Mouse (Mus musculus) fat pad, adult 2 months (tissue): ENCODE data around the gene Gtf3c5.

Experiments
- DNase-seq: peaks from one replicate; pipeline ENCODE4 v3.0.0-alpha.2; 2011; ENCODE audit warnings: low read depth, low spot score; ENCODE audit errors: extremely low read depth

The Gtf3c5 gene

DNA sequence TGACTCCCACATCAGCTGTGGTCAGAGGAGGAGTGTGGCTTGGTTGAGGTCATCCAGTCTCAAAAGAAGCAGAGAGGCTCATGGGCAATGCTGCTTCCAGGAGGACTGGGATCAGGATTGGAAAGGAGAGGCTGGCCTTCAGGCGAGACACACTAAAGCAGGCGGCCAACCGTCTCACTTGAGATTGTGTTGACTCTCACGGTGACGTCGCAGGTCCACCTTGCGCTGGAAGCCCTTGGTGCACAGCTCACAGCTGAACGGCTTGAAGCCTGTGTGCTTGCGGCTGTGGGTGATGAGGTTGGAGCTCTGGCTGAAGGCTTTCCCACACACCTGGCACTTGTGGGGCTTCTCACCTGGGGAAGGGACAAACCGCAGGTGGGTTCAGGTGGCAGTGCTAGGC, 26.3 kb upstream of the Gtf3c5 start:
- no peak for DNase-seq

DNA sequence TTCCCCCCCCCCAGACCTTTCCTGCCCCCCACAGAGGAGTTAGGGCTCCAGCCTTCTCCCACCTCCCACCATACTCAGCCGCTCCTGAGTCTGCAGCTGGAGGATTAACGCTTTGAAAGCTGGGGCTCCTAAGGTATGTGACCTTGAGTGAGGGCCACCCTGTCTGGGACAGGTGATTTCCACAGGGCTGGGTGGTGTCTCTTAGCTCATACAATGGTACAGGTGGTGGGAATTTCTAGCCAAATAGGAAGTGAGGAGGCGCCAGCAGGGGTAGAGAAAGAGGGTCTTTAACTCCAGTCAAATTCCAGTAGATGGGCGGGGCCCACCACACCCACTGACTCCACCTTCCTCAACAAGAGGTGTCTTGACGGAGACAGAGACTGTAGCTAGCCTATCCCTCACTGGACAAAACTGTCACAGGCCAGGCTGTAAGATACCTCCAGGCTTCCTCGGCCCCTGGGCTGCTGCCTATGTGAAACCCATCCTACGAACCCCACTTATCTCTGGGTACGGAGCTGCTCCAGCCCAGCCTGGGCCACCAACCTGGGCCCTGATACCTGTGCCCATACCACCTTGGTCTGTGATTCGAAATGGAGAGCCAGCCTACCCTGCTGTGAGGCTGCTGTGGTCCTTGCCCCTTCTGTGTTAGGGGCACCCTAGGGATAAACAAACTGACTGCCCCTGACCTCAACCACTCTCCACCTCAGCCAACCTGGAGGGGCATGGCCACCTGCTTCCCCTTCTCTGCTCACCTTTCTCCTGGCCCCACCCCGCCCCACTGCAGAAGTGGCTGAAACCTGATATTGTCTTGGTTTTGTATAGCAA, 24.0 kb upstream of the Gtf3c5 start:
- DNase-seq, result no peak

DNA sequence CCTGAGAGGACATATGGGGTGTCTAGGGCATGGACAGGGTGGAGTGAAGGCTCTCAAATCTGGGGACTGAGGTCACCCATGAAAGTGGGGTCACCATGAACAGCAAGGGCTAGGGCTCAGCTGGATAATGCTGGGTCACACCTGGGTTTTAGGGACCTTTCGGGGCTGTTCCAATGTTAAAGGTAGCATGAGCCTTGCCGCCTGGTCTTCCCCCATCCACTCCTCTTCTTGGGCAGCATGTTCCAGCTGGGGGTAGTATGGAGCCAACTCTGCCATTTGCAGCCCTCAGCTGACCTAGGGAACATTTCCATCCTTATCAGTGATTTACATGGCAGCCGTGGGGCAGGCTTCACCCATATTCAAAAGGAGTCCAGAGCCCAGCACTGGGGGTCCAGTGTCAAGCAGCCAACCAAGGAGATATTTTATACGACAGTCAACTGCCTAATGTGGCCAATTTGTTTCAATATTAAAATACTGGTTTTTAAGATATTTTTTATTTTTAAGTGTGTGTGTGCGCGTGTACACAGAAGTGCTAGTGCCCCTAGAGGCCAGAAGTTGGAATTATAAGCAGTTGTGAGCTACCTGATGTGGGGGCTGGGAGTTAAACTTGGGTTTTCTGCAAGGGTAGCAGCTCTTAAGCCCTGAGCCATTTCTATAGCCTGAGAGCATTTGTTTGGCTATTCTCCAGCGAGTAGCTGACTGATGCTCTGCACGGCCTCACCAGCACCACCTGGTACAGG, 23.2 kb upstream of the Gtf3c5 start:
- DNase-seq, result no peak

DNA sequence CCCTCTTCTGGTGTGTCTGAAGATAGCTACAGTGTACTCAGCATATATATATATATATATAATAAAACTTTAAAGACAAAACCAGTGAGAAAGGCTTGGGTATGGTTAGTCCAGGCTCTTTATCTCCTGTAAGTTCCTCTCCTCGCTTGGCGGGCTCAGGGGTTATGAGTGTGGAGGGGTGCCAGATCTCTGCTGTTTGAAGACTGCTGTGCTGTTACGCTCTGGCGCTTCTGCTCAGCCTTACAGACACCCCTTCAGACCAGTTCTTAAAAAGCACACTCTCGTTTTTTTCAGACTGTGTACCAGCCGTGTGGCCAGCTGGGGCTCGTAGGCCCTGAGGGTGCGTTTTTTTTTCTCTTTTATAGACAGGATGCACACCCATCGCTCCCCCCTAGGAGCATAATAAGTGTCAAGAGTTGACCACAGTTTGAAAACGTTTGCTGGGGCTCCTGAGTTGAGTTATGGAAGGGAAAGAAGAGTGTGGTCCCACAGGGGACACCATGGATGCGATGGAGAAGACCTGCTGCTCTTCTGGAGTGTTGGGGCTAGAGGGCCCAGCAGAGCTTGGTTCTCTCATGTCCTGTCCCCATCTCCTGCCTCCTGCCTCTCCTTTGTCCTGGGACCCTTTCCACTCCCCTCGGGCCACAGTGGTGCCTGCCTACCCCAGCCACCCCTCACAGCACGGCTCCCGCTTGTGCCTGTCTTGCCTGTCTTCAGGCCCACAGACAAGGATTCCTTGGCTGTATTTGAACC, 22.4 kb upstream of the Gtf3c5 start:
- DNase-seq, result no peak

DNA sequence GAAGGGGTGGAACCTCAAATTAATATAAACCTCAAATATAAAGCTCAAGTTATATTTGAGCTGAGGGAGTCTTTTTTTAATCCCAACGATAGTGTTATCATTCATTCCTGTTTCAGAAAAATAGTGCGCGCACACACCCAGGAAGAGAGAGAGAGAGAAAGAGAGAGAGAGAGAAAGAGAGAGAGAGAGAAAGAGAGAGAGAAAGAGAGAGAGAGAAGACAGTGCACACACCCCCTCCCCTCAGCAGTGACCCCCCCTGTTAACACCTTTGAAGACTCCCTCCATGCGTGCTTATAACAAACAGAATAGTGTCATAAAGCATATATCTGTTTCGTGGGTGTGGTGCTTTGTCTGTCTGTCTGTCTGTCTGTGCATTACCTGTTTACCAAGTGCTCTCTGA, 20.0 kb upstream of the Gtf3c5 start:
- no peak for DNase-seq

DNA sequence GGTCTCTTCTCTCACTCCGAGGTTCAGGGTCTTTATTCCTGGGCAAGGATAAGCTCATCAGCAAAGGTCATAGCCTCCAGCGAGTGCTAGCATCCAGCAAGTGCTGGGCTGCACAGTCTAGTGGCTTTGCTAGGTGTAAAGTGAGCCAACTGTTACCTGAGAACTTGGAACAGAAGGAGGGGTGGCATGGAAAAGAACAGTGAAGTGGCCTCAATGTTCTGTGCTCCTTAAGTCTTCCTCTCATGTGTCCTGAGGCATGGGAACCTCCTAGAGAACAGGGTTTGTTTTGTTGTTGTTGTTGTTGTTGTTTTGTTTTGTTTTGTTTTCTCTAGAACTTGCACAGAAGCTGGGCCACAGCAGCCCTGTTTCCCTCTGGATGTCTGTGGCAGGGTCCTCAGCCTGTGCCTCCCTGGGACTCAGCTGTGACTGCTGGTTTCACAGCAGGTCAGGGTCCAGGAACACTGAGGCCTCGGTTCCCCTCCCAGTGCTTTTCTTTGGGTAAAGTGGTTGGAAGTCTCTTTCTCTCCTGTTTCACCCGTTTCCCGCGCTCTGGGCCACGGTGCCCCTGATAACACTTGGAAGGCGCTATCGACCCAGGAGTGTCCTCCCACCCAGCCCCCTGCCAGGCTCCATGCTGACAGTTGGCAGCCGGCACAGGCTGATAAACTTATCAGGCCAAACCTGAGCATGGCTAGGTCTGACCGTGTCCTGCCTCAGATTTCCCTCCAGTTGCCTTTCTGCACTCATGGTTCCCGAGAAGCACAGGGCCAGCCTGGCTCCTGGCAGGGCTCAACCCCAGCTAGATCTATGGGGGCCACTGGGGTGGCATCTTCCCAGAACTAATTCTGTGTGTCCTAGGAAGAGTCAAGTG, 18.4 kb upstream of the Gtf3c5 start:
- no peak for DNase-seq

DNA sequence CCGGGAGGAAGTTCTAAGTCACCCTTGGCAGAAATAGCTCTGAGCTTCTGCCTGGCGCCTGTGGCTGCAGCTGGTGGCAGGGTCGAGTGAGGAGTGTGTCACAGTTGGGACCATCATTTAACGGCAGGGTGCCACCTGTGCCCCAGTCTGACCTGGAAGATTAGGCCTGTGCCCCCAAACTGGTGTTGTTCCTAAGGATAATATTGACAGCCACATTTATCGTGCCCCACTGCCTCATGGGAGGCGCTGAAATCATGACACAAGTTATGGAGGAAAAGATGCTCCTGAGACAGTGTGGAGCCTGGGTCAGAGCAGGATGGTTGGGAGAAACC, 16.0 kb upstream of the Gtf3c5 start:
- no peak for DNase-seq

DNA sequence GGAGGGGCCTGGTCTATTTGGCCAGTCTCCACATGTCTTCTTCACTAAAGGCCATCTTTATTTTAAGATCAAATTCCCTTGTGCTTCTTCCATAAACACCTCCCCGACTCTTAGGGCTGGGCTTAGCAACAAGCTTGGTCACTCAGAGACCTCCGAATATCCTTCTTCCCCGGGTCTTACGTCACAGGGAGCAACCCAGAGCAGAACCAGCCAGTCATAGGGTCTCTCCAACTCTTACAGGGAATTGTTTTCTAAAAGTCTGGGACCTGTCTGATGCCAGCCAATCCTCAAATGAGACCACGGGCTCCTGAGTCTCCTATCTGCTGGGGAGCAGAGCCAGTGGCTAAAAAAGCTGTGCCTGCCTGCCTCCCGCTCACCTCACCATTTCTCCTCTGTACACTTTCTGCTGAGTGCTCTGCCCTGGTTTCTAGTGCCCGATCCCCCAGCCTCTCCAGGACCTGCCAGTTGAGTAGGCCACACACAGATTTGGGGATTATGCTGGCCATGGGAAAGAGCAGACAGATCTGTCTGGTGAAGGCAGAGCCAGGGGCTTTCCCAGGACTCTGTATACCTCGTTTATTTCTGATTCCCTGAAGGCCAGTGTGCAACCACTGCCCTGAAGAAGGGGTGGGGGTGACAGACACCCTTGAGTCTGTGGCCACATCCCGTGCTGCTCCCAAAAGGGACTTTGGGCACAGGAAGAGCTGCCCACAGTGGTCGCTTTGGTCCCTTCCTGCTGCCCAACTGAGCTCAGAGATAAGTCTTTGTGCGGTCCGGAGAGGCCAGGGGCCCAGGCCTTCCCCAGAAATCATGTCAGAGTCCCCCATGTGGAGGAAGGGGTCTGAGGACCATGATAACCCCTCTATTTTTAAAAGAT, 15.4 kb upstream of the Gtf3c5 start:
- no peak for DNase-seq

DNA sequence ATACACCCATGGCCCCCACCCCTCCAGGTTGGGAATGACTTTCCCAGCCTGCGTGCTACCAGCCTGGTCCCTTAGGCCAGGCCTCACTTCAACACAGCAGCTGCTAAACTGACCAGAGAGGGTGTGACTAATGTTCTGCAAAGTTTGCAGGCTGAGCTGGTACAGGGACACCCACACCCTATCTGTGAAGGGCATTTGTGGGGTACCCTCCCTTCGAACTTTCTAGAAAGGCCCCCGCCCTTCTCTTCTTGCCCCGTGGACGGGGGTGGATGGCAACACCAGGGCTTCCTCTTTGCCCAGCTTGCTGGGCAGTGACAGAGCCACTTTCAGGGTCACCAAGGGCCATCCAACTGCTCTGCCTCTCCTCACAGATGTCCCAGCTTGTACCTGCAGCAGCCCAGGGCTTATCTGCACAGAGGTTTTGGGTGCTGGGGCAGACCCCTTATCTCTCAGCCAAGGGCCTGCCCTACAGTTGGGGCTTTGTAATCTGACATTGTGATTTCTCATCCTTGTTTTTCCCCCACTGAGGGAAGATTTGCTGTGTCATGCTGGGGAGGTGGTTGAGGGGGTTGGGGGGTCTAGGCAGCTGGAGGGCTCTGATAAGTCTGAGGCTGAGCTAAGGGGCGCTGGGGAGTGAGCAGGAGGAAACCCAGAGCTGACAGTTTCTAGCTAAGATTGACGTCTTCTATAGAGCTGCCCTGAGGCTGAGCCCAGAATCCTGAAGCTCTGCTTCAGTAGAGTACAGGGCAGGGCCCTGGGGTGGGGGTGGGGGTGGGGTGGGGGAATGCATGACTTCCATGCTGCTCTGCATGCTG, 14.4 kb upstream of the Gtf3c5 start:
- no peak for DNase-seq

DNA sequence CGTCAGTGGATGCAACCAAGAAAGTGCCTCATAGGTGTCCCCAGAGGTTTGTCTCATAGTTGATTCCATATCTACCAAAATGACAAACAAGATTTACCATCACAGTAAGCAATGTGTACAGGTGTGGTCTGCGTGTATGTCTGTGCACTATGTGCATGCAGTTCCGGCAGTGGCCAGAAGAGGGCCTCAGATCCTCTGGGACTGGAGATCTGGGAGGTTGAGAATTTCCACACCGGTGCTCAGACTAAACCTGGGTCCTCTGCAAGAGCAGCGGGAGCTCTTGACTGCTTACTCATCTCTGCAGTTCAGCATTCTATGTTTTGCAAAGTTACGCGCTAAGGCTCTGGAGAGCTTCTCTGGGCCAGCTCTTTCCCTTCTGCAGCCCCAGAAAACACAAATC, 13.4 kb upstream of the Gtf3c5 start:
- DNase-seq, result no peak

DNA sequence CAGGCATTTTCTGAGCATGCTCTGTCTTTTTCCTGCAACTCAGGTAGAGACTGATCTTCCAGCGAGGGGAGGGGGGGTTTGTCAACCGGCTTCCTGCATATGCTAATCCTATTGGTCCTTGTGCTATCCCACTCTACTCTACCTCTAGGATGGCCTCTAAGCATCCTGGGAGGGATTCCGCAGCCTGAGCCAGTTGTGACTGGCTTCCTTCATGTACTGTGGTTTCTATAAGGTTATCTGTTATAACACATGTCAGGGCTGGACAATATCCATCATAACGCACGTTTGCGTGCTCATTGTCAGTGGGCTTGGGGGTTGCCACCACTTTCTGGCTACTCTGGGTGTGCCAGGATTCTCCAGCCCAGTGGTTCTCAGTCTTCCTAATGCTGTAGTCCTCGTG, 12.5 kb upstream of the Gtf3c5 start:
- no peak for DNase-seq

DNA sequence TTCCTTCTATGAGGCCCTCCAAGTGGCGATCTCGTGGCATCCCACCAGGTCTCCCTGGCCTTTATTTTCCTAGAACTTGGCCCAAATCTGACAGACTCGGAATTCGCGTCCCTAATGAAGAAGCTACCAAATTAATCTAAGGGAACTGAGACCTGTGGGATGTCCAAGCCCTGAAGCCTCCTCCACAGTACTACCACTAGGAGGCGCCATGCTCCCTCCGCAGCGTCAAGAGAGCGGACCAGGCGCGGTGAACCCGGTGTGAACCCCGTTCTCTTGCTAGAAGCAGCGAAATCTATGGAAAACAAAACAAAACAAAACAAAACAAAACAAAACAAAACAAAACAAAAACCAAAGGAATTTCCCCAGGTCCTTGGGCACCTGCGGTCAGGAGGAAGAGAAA, 9.3 kb upstream of the Gtf3c5 start:
- no peak for DNase-seq

DNA sequence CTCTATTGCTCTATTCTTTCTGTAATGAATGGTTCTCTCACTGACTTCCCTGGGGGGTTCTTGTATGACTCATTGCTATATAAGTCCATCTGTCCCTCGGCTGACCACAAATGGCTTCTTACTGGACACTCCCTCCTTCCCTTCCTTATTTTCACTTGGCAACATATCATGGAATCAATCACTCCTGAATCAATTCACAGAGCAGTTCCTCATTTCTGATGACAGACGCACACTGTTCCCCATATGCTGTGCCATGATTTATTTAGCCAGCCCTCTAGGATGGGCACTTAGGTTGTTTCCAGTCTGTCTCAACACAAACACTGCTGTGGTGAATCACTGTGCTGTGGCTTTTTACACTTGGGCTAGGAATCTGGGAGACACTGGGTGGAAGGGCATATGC, 7.9 kb upstream of the Gtf3c5 start:
- DNase-seq, result no peak

DNA sequence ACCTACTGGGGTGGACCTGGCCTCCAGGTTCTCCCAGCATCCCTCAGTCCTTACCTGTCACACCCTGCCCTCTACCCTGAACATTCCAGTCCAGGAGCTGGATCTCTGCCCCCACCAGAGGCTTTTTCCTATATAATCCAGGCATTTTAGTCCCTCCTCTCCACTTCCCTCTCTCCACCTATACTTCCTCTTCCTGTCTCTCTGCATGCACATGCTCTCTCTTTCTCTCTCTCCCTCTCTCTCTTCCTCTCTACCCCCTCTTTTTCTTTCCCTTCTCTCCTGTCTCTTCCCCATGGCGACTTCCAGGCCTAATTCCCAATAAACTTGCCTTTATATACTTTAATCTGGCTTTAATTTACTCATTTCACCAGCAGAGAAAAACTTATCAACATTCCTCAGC, 5.0 kb upstream of the Gtf3c5 start:
- no peak for DNase-seq

DNA sequence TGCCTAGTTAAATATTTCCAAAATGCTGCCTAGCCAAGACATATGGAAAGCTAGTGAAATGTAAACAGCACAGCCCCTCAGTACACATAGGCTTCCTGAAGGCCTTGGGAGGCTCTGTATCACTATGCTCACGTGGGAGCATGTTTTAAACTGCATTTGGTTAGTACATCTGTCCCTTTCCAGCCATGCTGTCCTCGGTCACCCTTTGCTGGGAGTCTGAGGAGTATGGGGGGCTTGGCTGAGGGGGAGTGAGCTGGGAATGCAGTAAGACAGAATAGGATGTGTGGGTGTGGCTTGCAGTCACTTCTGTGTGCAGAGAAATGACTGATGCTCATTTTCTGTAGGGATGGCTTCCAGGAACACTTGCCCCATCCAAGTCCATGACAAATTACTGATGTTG, 2.2 kb upstream of the Gtf3c5 start:
- DNase-seq, result no peak

DNA sequence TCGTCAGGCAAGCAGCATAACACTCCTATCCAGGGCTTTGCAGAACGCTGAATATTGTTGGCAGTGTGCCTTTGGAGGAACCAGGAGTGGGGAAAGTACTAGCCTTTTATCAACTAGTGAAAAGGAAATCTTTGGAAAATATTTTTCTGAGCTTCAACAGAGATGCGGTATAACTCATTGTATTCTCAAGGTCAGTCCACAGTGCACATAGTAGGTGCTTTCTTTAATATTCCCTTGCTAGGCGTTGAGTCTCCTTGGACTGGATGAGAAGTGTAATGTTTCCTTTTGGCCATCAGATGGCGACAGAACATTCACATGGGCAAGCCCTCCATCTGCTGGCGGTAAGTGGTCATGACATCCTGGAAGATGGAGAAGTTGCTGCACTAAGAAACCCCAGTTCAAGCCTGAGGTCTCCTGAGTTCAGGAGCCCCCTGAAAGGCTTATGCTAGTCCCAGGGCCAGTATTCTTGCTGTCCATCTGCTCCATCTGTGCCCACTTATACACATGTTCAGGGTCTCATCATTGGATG, 1.6 kb upstream of the Gtf3c5 start:
- peak; percentile 8 for DNase-seq

DNA sequence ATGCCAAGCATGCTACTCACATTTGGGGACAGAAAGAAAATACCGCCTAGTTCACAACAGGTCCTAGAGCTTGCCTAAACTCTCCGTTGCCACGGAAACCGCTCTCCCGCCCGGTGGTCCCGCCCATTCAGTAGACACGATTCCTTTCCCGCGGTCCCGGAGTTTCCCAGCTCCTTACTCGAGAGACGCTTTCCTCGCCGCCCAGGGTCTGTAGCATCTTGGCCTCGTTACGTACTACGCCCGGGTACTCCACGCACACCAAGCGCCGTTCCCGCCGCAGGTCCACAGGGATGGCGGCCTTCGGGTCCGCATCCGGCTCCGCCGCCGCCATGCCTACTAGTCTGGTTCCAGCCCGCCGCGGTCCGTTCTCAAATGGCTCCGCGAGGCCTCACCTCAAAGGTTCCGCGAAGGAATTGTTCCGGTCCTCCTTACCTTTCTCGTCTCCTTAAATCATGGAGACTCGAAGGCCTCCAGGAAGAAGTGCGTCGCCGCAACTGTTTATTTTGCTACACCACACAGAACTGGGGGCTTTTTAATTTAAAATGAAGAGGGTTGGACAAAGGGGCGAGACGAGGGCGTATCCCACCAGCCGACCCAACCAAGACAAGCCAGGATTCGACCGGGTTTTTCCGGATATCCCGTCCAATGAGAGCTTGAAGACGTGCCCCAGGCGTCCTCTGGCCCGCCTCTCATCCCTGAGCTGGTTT, 751 bp downstream of the Gtf3c5 start:
- DNase-seq, result peak; percentile 19

DNA sequence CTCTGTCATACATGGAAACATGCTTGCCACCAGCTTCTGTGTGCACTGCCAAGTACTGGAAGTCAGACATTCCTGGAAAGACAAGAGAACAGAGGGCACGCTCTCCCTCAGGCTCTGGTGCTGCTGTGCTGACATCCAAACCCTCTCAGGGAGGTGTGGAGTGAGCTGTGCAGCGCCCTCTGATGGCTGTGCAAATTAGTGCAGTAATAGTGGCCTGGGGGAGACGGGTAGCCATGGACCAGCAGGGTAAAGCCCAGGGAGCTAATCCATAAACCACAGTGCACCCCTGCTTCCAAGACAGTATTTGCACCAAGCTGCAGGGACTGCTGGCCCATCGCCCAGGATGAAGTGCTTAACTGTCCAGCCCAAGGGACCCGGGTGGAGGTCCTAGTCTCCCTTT, 5.5 kb downstream of the Gtf3c5 start:
- no peak for DNase-seq
